ENCODE assay signal across 21 mouse cellular contexts in genomic region chr1:94858464-94858863, GRCm38 (mm10).
A peak's percentile ranks its signal among the peaks of the same experiment; 100 is the strongest.
DNase-seq lines count a peak whose midpoint lies in the region; ATAC-seq lines count a peak whose summit lies in the region.
"Had no signal": no experiment of that assay in that cellular context is flagged by ENCODE, and none has a peak within 500 bp of the region (broad histone marks: within the 10 kb centered on the region; RNA-seq: fewer than 3 reads in every experiment).

No protein-coding gene starts in this region.

- WGBS in liver, embryonic 16.5 days (ENCODE audit: insufficient replicate concordance) = 26% methylated on average over 2 of the region's 2 CpGs

- H3K4me3 ChIP-seq in liver, embryonic 16.5 days (ENCODE audit: low read depth, low read length) = no peak overlapping the region
- H3K4me3 ChIP-seq: forebrain, embryonic 10.5 days; hindbrain, embryonic 10.5 days; limb, embryonic 15.5 days had no signal

- peak; percentile 32 to 51; a peak in 2 of 4 replicates for ATAC-seq in hematopoietic stem cell, adult 5-6 weeks (replicated peaks in 1 of 2; ENCODE audit: insufficient read depth in 1 of 2, low FRiP score in 2 of 2, low TSS enrichment in 1 of 2, low read depth in 1 of 2, poor library complexity in 2 of 2, severe bottlenecking in 2 of 2)
- ATAC-seq in liver, embryonic 16.5 days (ENCODE audit: low read depth) = peak; percentile 97
- ATAC-seq: lung, postnatal 0 days; Patski had no signal

- H3K27ac ChIP-seq in liver, embryonic 16.5 days (ENCODE audit: low read length) = no peak overlapping the region
- H3K27ac ChIP-seq: forebrain, embryonic 10.5 days; hindbrain, embryonic 10.5 days; limb, embryonic 15.5 days had no signal

- H3K4me1 ChIP-seq in liver, embryonic 16.5 days (ENCODE audit: control insufficient read depth, low read depth, low read length) = no peaks in the 10 kb centered on the region; the same call in 1 of the 2 replicates
- H3K4me1 ChIP-seq: forebrain, embryonic 10.5 days; hindbrain, embryonic 10.5 days; limb, embryonic 15.5 days had no signal

- no peaks in the 10 kb centered on the region for H3K9me3 ChIP-seq in liver, embryonic 16.5 days (replicated peaks; ENCODE audit: control insufficient read depth, low read length)
- H3K9me3 ChIP-seq: forebrain, embryonic 10.5 days; hindbrain, embryonic 10.5 days; limb, embryonic 15.5 days had no signal

- no peaks in the 10 kb centered on the region for H3K36me3 ChIP-seq in liver, embryonic 16.5 days (ENCODE audit: control insufficient read depth, insufficient read depth)
- H3K36me3 ChIP-seq: forebrain, embryonic 10.5 days; hindbrain, embryonic 10.5 days; limb, embryonic 15.5 days had no signal

- no peak overlapping the region for H3K9ac ChIP-seq in liver, embryonic 16.5 days (ENCODE audit: low read depth, low read length)
- H3K9ac ChIP-seq: limb, embryonic 15.5 days had no signal

- DNase-seq in 416B (ENCODE audit: low read depth) = peak; percentile 21
- DNase-seq in MEL-GATA-1-ER (ENCODE audit: extremely low read depth, low read depth) = peak; percentile 33
- DNase-seq in urinary bladder, adult 2 months (ENCODE audit: low spot score) = no peak
- DNase-seq in thymus, postnatal 10 days (ENCODE audit: low spot score in 2 of 2) = no peak
- no peak for DNase-seq in neural tube, embryonic 10.5 days (ENCODE audit: extremely low spot score, low spot score)
- DNase-seq in cerebellum, postnatal 36 days = no peak
- DNase-seq: adrenal gland, postnatal 14 days; cerebellum, adult 11-12 months; gastrocnemius, postnatal 14 days; kidney, adult 11 months; kidney, postnatal 10 days; retina, postnatal 1 day; right cerebral cortex, postnatal 4 days; thymus, postnatal 36 days had no signal

- H3K27me3 ChIP-seq in liver, embryonic 16.5 days (ENCODE audit: control insufficient read depth, insufficient read depth, low read depth, low read length) = no peaks in the 10 kb centered on the region
- H3K27me3 ChIP-seq: limb, embryonic 15.5 days; Patski had no signal

- H3K4me2 ChIP-seq in liver, embryonic 16.5 days (ENCODE audit: low read depth, low read length) = no peak overlapping the region
- H3K4me2 ChIP-seq: limb, embryonic 15.5 days had no signal

Comparison
In these comparisons a context has a peak if more than half of its experiments do, and no peak if none do; other contexts are left out.
1. DNase-seq: peak in 416B (single experiment) and MEL-GATA-1-ER (single experiment); none in urinary bladder, adult 2 months (single experiment), thymus, postnatal 10 days (0 of 2), neural tube, embryonic 10.5 days (single experiment) and cerebellum, postnatal 36 days (0 of 2).